Mouse (Mus musculus) urinary bladder, postnatal 14 days (tissue): Measurements from ENCODE around the gene Myh7.
"Not testable (repeated sequence)": the region's sequence is repeated elsewhere in the genome, so short reads cannot be mapped to it uniquely, and the experiment has no call there.

ENCODE experiments used
- DNase-seq: peaks from one replicate; pipeline ENCODE4 v3.0.0; 2021; ENCODE audit warnings: low spot score

Myh7 gene

DNA sequence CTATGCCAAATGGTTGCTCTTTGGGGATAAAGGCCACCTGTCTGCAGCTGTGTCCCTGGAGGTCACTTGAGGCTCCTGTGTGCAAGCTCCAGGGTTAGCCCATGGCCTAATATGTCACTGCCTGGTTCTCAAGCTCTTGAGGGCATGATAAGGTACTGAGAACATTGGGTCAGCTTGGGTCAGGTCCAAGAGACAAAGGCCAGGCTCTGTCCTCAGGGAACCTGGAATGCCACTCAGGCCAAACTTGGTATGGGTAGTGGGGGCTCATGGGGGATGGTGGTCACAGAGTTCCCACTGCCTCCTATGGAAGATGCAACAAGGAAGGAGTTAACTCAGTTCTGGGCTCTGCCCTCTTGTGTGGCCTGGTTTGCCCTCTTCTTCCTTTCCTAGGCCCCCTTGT, 26.1 kb downstream of the Myh7 start:
- no peak for DNase-seq

DNA sequence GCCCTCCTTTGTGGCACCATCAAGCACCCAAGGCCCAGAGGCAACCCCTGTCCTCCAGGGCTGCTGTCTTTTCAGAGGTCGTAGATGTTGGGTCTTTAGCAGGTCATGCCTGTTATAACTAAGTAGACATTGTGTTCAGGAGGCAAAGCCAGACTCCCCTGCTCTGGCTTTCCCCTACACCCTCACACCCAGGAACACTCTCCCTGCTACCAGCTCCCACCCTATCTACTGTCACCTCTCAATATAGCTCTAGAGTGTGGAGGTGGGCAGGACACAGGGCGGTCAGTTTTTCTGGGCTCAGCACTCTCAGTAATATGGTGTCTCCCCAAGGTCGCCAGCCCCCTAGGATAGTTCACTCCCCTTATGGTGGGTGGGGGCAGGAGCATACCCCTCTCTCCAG, 26.6 kb downstream of the Myh7 start:
- no peak for DNase-seq

- DNase-seq: no peak
These were observed 28.0 kb downstream of the Myh7 start, which contains the start of gene Myh6 for GRCm38 (mm10) chr14:54966320-54966977. Gene Myh6 (minus strand): TSS chr14:54966927.

DNA sequence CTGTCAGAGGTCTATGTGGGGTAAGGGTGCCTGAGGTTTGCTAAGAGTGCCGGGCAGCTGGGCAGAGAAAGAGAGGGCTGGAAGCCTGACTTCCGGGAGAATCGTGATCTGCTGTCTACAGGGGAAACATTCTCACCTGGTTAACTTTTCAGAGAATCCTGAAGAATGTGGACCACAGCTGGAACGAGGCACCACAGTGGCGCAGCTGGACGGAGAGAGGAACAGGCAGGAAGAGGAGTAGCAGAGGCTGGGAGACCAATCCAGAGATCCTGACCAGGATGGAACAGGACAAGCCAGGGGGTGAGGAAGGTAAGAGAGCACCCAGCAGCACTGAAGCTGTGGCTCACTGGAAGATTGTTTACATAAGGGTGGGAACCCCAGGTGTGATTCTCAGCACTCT, 28.8 kb downstream of the Myh7 start:
- no peak for DNase-seq

DNA sequence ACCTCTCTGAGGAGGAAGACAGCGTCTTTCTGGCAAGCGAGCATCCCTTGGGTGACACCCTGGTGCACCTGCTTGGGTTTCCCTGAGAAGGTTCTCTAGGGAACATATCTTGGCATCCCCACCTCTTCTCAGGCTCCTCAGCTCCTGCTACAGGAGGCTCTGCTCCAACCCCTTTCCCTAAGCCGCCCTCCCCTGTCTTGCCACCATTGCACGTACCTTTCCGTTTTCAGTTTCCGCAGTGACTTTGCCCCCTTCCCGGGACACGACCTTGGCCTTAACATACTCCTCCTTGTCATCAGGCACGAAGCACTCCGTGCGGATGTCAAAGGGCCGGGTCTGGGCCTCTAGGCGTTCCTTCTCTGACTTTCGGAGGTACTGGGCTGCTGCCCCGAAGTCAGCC, 29.4 kb downstream of the Myh7 start:
- no peak for DNase-seq

- no peak for DNase-seq
These were observed 30.7 kb downstream of the Myh7 start for GRCm38 (mm10) chr14:54963727-54964126.

- DNase-seq: no peak
These were observed 31.7 kb downstream of the Myh7 start for GRCm38 (mm10) chr14:54962714-54963113.

DNA sequence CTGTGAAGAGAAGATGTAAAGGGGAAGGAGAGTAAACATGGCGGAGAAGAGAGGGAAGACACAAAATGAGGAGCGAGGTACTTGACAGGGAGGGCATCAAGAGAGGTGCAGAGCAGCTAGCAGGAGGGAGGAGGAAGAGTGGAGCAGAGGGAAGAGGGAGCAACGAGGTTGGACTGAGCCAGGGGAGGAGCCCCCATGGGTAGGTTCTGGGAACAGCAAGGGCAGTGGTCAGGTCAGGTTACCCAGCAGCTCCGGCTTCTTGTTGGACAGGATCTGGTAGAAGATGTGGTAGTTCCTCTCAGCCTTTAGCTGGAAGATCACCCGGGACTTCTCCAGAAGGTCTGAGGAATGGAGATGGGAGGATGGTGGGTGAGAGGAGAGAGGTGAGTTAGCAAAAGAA, 32.9 kb downstream of the Myh7 start:
- no peak for DNase-seq

DNA sequence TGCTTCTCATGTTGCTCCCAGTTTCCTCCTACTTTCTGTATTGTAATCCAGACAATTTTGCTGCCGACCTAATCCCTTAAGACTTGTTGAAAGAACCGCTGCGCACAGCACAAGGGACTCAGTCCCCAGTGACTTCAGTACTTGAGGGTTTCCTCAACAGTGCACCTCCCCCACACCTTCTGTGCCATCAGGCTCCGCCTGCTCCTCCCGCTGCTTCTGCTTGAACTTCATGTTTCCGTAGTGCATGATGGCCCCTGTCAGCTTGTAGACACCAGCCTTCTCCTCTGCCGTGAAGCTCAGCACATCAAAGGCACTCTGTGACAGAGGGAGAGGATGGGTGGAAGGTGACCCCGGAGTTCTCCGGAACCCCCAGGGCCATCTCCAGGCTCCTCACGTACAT, 33.7 kb downstream of the Myh7 start:
- no peak for DNase-seq

DNA sequence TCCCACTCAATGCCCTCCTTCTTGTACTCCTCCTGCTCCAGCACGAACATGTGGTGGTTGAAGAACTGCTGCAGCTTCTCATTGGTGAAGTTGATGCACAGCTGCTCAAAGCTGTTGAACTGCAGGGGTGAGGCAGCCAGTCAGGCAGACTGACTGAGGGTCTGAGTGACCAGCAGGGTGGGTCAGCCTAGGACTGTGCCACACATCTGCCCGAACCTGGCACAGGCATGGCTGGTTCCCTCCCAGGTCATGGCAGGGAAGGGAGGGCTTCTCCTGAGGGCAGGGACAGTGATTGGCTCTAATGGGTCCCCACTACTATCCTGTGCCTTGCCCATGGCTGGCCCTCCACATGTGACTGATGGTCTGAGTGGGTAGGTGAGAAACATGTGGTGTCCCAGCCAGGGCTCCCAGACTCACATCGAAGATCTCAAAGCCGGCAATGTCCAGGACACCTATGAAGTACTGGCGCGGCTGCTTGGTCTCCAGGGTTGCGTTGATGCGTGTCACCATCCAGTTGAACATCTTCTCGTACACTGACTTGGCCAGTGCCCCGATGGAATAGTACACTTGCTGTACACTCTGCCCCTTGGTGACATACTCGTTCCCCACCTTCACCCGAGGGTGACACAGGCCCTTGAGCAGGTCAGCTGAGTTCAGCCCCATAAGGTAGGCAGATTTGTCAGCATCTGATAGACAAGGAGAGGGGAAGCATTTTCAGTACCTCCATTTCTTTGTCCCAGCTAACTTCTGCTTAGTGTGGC, 34.4 kb downstream of the Myh7 start:
- not testable (repeated sequence) for DNase-seq

GRCm38 (mm10) chr14:54959197-54959596, 35.2 kb downstream of the Myh7 start:
- no peak for DNase-seq

- no peak for DNase-seq
These were observed 35.9 kb downstream of the Myh7 start for GRCm38 (mm10) chr14:54958503-54958902.

GRCm38 (mm10) chr14:54956533-54956932, 37.9 kb downstream of the Myh7 start:
- no peak for DNase-seq

DNA sequence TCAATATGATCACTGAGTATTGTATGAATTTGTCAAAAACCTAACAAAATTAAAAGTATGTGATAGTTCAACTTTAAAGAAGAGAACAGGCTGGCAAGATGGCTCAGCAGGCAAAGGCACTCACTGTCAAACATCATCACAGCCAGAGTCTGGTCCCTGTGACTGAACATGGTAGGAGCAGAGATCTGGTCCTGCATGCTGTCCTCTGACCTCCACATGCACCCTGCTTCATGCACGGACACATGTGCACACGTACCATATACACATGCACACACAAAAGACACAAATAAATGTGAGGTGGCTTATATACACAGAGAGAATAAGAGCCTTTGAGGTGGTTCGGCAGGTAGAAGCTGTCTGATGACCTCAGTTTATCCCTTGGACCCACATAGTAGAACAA, 38.9 kb downstream of the Myh7 start:
- no peak for DNase-seq

DNA sequence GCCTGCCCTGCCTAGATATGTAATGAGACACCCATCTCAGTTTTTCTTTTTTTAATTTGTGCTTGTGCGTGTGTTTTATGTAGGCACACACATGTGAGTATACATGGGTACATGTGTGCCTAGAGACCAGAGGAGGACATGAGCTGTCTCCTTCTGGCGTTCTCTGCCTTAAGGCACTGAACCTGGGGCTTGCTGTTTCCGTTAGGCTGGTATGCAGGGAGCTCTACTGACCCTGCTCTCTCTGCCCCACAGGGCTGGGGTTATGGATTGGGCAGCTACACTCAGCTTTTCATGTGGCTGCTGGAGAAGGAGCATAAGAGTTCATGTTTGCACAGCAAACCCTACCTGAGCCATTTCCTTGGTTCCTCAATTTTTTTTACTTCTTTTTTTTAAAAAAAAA, 40.0 kb downstream of the Myh7 start:
- no peak for DNase-seq

GRCm38 (mm10) chr14:54953664-54954206, 40.7 kb downstream of the Myh7 start:
- no peak for DNase-seq

GRCm38 (mm10) chr14:54951587-54951986, 42.8 kb downstream of the Myh7 start:
- no peak for DNase-seq

DNA sequence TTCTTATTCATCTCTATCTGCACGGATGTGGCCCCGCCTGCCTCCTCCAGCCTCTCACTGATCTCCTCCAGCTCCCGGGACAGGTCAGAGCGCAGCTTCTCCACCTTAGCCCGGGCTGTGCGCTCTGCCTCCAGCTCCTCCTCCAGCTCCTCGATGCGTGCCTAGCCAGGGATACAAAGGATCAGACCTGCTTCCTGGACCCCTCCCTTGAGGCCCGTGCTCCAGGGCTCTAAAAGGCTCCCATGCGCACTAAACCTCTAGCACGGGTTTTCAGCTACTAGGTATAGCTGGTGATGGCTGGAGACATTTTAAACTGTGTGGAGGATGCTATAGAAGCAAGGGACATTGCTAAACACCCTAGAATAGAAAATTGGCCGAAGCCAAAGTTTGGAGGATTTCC, 43.9 kb downstream of the Myh7 start:
- no peak for DNase-seq

DNA sequence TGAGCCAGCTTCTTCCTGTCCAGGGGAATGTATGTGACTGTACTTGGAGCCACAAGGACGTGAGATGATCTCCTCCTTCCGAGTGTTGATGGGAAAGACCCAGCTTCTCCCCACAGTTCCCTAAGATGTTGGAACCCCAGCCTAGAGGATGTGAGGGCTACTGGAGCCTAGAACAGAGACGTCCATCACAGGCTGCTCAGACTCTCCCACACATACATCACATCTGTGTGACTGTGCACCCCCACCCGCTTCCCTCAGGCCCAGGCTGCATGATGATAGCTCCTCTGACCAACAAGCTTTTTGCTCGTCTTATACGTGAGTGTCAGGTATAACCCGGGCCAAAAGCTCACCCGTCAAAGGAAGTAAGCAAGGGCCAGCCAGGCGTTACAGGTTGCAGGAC, 45.6 kb downstream of the Myh7 start:
- no peak for DNase-seq

DNA sequence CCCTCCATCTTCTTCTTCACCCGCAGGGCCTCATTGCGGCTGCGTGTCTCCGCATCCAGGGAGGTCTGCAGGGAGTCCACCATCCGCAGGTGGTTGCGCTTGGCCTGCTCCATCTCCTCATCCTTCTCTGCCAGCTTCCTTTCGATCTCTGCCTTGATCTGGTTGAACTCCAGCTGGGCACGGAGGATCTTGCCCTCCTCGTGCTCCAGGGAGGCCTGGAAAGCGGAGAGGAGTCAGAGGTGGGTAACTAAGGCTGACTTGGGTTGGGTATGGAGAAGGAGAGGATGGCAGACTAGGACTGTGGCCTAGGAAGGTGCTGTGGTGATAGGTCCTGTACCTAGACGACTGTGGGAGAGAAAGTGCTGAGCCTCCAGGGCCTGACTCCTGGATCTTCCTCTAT, 47.4 kb downstream of the Myh7 start:
- not testable (repeated sequence) for DNase-seq

DNA sequence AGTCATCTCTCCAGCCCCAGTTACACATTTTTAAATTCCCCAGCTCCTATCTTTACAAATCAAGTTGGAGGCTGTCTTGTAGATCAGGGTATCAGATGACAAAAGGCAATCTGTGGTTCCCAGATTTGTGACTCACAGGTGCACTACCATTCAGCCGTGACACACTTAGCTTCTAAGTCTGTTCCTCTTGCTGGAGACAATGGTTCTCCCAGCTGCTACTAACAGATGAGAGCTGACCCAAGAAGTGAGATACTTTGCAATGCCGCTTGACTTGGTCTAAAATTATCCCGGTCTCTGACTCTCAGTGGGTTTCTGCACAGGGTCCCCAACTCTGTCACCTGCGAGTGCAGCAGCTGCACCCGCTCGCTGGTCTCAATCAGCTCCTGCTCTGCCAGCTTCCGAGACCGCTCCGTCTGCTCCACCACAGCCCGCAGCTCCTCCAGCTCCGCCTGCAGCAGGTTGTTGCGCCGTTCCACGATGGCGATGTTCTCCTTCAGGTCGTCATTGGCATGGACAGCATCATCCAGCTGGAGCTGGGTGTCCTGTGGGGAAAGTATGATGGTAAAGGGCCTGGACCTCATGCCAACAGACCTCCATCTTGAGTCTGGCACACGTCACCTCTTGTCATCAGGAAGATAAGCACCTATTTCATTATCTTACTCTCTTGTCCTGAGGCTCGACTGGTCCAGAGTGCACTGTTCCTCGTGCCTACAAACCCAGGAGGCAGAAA, 48.3 kb downstream of the Myh7 start:
- DNase-seq: no peak

- DNase-seq: no peak
These were observed 49.5 kb downstream of the Myh7 start for GRCm38 (mm10) chr14:54944939-54945338.

GRCm38 (mm10) chr14:54943971-54944370, 50.5 kb downstream of the Myh7 start:
- DNase-seq: no peak
